Mouse (Mus musculus) neural tube, embryonic 12.5 days (tissue): Measurements from ENCODE around the gene Ccdc116. TPM values are rescaled to one million over a fixed set of nuclear protein-coding genes. Genes with fewer than 3 reads are reported as not detected.
"Not testable (repeated sequence)": the region's sequence is repeated elsewhere in the genome, so short reads cannot be mapped to it uniquely, and the experiment has no call there.

Experiments used
- ATAC-seq: fragments of 200-750 bp; cut with Nextera tagmentation; 2 replicates; pipeline ENCODE4 v1.8.0; 2017; ENCODE audit warnings: low read depth, mild to moderate bottlenecking, moderate TSS enrichment, moderate library complexity; ENCODE audit not compliant: low FRiP score
- H3K27ac ChIP-seq: fragments of 300-500 bp; sonication (generic); 2 replicates; pipeline ENCODE4 v1.5.1; 2016
- H3K27me3 ChIP-seq: fragments of 300-500 bp; sonication (generic); replicated peaks from 2 replicates; pipeline ENCODE4 v1.6.1; 2016; ENCODE audit warnings: mild to moderate bottlenecking
- H3K36me3 ChIP-seq: fragments of 300-500 bp; sonication (generic); 2 replicates; pipeline ENCODE4 v1.6.1; 2016; ENCODE audit warnings: mild to moderate bottlenecking
- H3K4me1 ChIP-seq: fragments of 300-500 bp; sonication (generic); 2 replicates; pipeline ENCODE4 v1.6.1; 2016
- H3K4me2 ChIP-seq: fragments of 300-500 bp; sonication (generic); replicated peaks from 2 replicates; pipeline ENCODE4 v1.6.1; 2016; ENCODE audit warnings: mild to moderate bottlenecking
- H3K4me3 ChIP-seq: fragments of 300-500 bp; sonication (generic); 2 replicates; pipeline ENCODE4 v1.5.1; 2016
- H3K9ac ChIP-seq: fragments of 300-500 bp; sonication (generic); 2 replicates; pipeline ENCODE4 v1.6.1; 2016; ENCODE audit warnings: mild to moderate bottlenecking
- H3K9me3 ChIP-seq: fragments of 300-500 bp; sonication (generic); 2 replicates; pipeline ENCODE4 v1.6.1; 2016; ENCODE audit warnings: mild to moderate bottlenecking
- WGBS: fragments of 180-500 bp; shearing (Covaris S2); methylation state at CpG from one replicate; pipeline ENCODE4 v1.1.7; 2016; 5-methylcytosine and 5-hydroxymethylcytosine counted together
- polyA plus RNA-seq: library from polyadenylated mRNA; unstranded; fragments of >200 nt; fragmentation: Nextera tagmentation; extraction: Ambion mirVana; gene quantifications from 2 replicates; pipeline ENCODE4 v1.2.1, GENCODE M21; 2016

Ccdc116 gene
- polyA plus RNA-seq, result 1.4 and 1.5 TPM in 2 replicates

GRCm38 (mm10) chr16:17146772-17147235 is at the start of gene Ccdc116:
Ccdc116 (minus strand) TSS chr16:17147229.
- peaks cover 15% of the 10 kb centered on the region for H3K27me3 ChIP-seq
- H3K27ac ChIP-seq, result no peak within 1 kb of the TSS
- peak; percentile 79 for ATAC-seq
- peaks cover 4% of the 10 kb centered on the region for H3K36me3 ChIP-seq
- H3K4me3 ChIP-seq, result peak within 1 kb of the TSS; percentile 55
- under 1% methylated on average over 34 of the region's 34 CpGs for WGBS
- peak within 1 kb of the TSS; percentile 94 for H3K4me2 ChIP-seq
- peak within 1 kb of the TSS; percentile 60 for H3K9ac ChIP-seq
- peaks cover 14% of the 10 kb centered on the region for H3K4me1 ChIP-seq
- H3K9me3 ChIP-seq, result no peaks in the 10 kb centered on the region

- H3K9me3 ChIP-seq, result no peaks in the 10 kb centered on the region
- no peak for ATAC-seq
- WGBS, result 96% methylated on average over 4 of the region's 4 CpGs
- H3K27ac ChIP-seq, result no peak overlapping the region
- H3K9ac ChIP-seq, result no peak overlapping the region
- no peak overlapping the region for H3K4me2 ChIP-seq
- no peak overlapping the region for H3K4me3 ChIP-seq
- no peaks in the 10 kb centered on the region for H3K4me1 ChIP-seq
- no peaks in the 10 kb centered on the region for H3K27me3 ChIP-seq
- no peaks in the 10 kb centered on the region for H3K36me3 ChIP-seq
Observed at GRCm38 (mm10) chr16:17193823-17194222, 46.8 kb upstream of the Ccdc116 start.

GRCm38 (mm10) chr16:17185475-17185874 is 38.4 kb upstream of the Ccdc116 start:
- Histone ChIP-seq H3K27me3 (no peaks in the 10 kb centered on the region), H3K36me3 (peaks cover 9% of the 10 kb centered on the region), H3K4me3 (no peak overlapping the region), H3K9me3 (no peaks in the 10 kb centered on the region), H3K27ac (no peak overlapping the region), H3K4me2 (no peak overlapping the region), H3K4me1 (no peaks in the 10 kb centered on the region), H3K9ac (no peak overlapping the region)
- ATAC-seq, result no peak

GRCm38 (mm10) chr16:17183003-17183402 is 36.0 kb upstream of the Ccdc116 start:
- H3K4me2 ChIP-seq, result no peak overlapping the region
- no peak overlapping the region for H3K9ac ChIP-seq
- no peaks in the 10 kb centered on the region for H3K4me1 ChIP-seq
- 94% methylated on average over 3 of the region's 3 CpGs for WGBS
- no peaks in the 10 kb centered on the region for H3K9me3 ChIP-seq
- H3K27ac ChIP-seq, result no peak overlapping the region
- peaks cover 9% of the 10 kb centered on the region for H3K36me3 ChIP-seq
- no peaks in the 10 kb centered on the region for H3K27me3 ChIP-seq
- ATAC-seq, result no peak
- H3K4me3 ChIP-seq, result no peak overlapping the region

GRCm38 (mm10) chr16:17182136-17182535 is 35.1 kb upstream of the Ccdc116 start:
- Histone ChIP-seq H3K9me3 (no peaks in the 10 kb centered on the region), H3K9ac (no peak overlapping the region), H3K4me2 (no peak overlapping the region), H3K4me1 (no peaks in the 10 kb centered on the region), H3K4me3 (no peak overlapping the region), H3K36me3 (peaks cover 9% of the 10 kb centered on the region), H3K27ac (no peak overlapping the region), H3K27me3 (no peaks in the 10 kb centered on the region)
- WGBS, result 89% methylated on average over 2 of the region's 2 CpGs
- ATAC-seq, result no peak

GRCm38 (mm10) chr16:17181382-17181781 is 34.4 kb upstream of the Ccdc116 start:
- no peak for ATAC-seq
- 90% methylated on average over 4 of the region's 4 CpGs for WGBS

GRCm38 (mm10) chr16:17179706-17180105 is 32.7 kb upstream of the Ccdc116 start:
- 95% methylated on average over 3 of the region's 3 CpGs for WGBS
- ATAC-seq, result no peak

More at GRCm38 (mm10) chr16:17181382-17181781, 34.4 kb upstream of the Ccdc116 start:
- Histone ChIP-seq H3K27ac (no peak overlapping the region), H3K9ac (no peak overlapping the region), H3K36me3 (peaks cover 5% of the 10 kb centered on the region), H3K9me3 (no peaks in the 10 kb centered on the region), H3K4me1 (no peaks in the 10 kb centered on the region), H3K4me2 (no peak overlapping the region), H3K27me3 (no peaks in the 10 kb centered on the region), H3K4me3 (no peak overlapping the region)

GRCm38 (mm10) chr16:17177623-17178170 is 30.7 kb upstream of the Ccdc116 start:
- H3K4me3 ChIP-seq, result no peak overlapping the region
- H3K9me3 ChIP-seq, result no peaks in the 10 kb centered on the region
- no peak for ATAC-seq
- WGBS, result 100% methylated on average over 1 of the region's 1 CpGs
- H3K9ac ChIP-seq, result no peak overlapping the region
- no peak overlapping the region for H3K4me2 ChIP-seq
- no peaks in the 10 kb centered on the region for H3K4me1 ChIP-seq
- H3K36me3 ChIP-seq, result peaks cover 27% of the 10 kb centered on the region
- no peak overlapping the region for H3K27ac ChIP-seq
- no peaks in the 10 kb centered on the region for H3K27me3 ChIP-seq

More at GRCm38 (mm10) chr16:17179706-17180105, 32.7 kb upstream of the Ccdc116 start:
- no peak overlapping the region for H3K4me3 ChIP-seq
- no peaks in the 10 kb centered on the region for H3K9me3 ChIP-seq
- H3K27me3 ChIP-seq, result no peaks in the 10 kb centered on the region
- H3K4me1 ChIP-seq, result no peaks in the 10 kb centered on the region
- H3K4me2 ChIP-seq, result no peak overlapping the region
- H3K9ac ChIP-seq, result no peak overlapping the region
- no peak overlapping the region for H3K27ac ChIP-seq
- H3K36me3 ChIP-seq, result peaks cover 13% of the 10 kb centered on the region

GRCm38 (mm10) chr16:17175765-17176164 is 28.7 kb upstream of the Ccdc116 start:
- no peaks in the 10 kb centered on the region for H3K9me3 ChIP-seq
- H3K4me3 ChIP-seq, result no peak overlapping the region
- ATAC-seq, result no peak
- H3K27ac ChIP-seq, result no peak overlapping the region
- H3K4me1 ChIP-seq, result no peaks in the 10 kb centered on the region
- no peak overlapping the region for H3K4me2 ChIP-seq
- no peaks in the 10 kb centered on the region for H3K27me3 ChIP-seq
- WGBS, result 91% methylated on average over 2 of the region's 2 CpGs
- no peak overlapping the region for H3K9ac ChIP-seq
- peaks cover 40% of the 10 kb centered on the region for H3K36me3 ChIP-seq

GRCm38 (mm10) chr16:17168049-17168448 is 21.0 kb upstream of the Ccdc116 start:
- Histone ChIP-seq H3K36me3 (peaks cover 52% of the 10 kb centered on the region), H3K4me3 (no peak overlapping the region), H3K9me3 (no peaks in the 10 kb centered on the region), H3K9ac (no peak overlapping the region), H3K4me1 (no peaks in the 10 kb centered on the region), H3K4me2 (no peak overlapping the region), H3K27ac (no peak overlapping the region), H3K27me3 (no peaks in the 10 kb centered on the region)
- ATAC-seq, result no peak
- WGBS, result 93% methylated on average over 5 of the region's 5 CpGs

GRCm38 (mm10) chr16:17167179-17167578 is 20.1 kb upstream of the Ccdc116 start:
- Histone ChIP-seq H3K4me3 (no peak overlapping the region), H3K27ac (no peak overlapping the region), H3K4me2 (no peak overlapping the region), H3K36me3 (peaks cover 51% of the 10 kb centered on the region), H3K9me3 (no peaks in the 10 kb centered on the region), H3K9ac (no peak overlapping the region), H3K27me3 (no peaks in the 10 kb centered on the region), H3K4me1 (no peaks in the 10 kb centered on the region)
- ATAC-seq, result no peak

GRCm38 (mm10) chr16:17165478-17165877 is 18.4 kb upstream of the Ccdc116 start:
- H3K4me3 ChIP-seq, H3K4me1 ChIP-seq, H3K27ac ChIP-seq, H3K9me3 ChIP-seq, ATAC-seq, H3K27me3 ChIP-seq, H3K9ac ChIP-seq, H3K4me2 ChIP-seq: not testable (repeated sequence)
- peaks cover 43% of the 10 kb centered on the region for H3K36me3 ChIP-seq
- WGBS, result 84% methylated on average over 1 of the region's 1 CpGs

GRCm38 (mm10) chr16:17154346-17154745 is 7.3 kb upstream of the Ccdc116 start:
- 96% methylated on average over 2 of the region's 2 CpGs for WGBS
- Histone ChIP-seq H3K27me3 (no peaks in the 10 kb centered on the region), H3K4me2 (no peak overlapping the region), H3K9ac (no peak overlapping the region), H3K27ac (no peak overlapping the region), H3K36me3 (peaks cover 41% of the 10 kb centered on the region), H3K9me3 (no peaks in the 10 kb centered on the region), H3K4me1 (no peaks in the 10 kb centered on the region), H3K4me3 (no peak overlapping the region)
- ATAC-seq, result no peak
